Mouse (Mus musculus) right cerebral cortex, postnatal 14 days (tissue): ENCODE results near the gene Tgfbr1.
"Not testable (repeated sequence)": the region's sequence is repeated elsewhere in the genome, so short reads cannot be mapped to it uniquely, and the experiment has no call there.

Experiments used
- DNase-seq: peaks from one replicate; pipeline ENCODE4 v3.0.0; 2022

The Tgfbr1 gene

DNA sequence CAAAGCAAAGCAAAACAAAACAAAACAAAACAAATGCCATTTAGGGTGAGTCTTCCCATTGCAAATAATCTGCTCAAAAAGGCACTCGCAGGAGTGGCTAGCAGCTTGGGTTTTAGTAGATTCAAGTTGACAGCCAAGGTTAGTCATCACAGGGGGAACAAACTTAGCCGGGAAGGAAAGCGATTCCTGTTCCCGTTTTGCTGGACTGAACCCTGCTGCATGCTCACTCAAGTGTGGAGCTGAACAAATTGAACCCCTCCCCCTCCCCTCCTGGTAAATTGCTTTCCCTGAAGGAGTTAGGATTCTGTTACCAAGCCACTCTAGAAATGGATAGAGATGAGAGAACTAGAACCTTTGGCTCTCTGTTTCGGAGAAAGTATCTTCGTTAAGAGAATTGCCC is 3.3 kb upstream of the Tgfbr1 start:
- no peak for DNase-seq

DNA sequence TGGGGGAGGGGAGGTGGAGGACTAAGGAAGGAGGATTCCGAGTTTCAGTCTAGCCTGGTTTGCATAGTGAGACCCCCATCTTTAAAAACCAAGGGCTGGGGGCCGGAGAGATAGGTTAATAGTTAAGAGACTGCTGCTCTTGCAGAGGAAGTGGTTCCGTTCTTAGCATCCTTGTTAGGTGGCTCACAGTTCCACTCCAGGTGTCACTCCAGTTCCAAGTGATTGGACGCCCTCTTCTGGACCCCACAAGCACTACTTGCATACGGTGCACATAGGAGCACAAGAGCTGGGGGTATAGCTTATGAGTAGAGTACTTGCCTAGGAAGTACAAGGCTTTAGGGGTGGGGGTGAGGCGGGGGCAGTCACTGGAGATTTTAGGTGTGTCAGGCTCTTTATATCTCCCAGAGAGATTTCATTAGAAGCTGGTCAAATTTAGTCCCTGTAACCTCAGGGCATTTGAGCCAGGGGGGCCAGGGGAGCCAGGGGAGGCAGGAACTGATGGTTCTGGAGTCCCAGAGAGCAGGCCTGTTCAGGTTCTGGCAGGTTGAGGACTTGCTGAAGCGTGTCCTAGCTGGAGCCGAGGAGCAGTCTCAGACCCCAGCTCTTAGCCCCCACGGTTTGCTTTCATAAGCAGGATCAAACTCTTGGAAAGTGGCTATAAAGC is 1.5 kb upstream of the Tgfbr1 start:
- DNase-seq: peak; percentile 24

DNA sequence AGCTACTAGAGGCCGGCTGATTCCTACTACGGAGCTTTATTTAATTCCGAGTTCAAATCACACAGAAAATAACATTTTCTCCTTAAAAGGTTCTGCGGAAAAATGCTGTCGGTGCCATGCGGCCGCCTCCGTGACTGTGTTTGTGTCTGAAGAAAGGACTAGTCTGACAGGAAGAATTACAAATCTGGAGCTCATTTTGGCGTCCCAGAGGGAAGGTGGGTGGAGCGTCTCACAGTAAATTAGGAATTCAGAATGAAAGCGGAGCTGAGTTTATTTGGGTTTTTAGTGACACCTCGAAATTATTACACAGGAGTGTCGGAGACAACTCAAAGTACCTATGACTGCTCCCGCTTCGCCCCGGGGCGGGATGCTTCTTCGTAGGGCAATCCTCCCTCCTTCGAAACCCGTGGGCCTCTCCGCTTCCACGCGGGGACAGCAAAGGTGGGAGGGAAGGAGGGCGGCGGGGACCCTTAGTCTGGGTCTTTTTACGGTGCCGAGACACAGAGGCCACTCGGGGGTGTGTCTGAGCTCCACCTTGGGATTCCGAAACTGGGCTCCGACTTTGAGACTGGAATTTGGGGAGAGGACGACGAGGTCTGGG is 861 bp upstream of the Tgfbr1 start:
- DNase-seq: peak; percentile 59

DNA sequence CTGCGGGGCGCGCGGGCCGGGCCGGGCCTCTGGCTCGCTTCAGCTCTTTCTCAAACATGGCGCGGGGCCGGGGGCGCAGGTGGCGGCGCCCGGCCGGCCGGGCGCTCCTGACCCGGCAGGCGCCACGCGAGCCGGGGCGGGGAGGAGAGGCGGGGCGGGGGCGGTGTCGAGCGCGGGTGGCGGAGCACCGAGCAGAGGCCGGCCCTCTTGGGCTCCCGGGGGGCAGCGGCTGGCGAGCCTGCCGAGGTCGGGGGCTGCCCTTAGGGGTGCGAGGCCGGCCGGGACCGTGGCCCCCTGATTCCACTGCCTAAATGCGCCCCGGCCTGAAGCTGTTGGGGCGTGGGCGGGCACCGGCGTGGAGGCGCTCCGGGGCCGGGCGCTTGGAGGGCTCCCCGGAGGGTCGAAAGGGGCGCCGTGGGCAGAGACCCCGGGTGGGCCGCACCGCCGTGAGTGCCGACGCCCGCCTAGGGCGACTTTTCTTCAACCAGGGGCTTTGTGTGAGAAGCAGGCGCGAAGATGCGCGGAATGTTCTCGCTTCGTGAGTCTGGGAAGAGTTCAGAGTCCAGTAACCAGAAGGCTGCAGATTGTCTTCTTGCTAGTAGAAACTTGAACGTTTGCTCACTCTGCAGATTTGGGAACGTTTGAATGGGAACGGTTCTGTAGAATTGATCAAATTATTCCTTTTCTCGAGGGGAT is 542 bp downstream of the Tgfbr1 start:
- no peak for DNase-seq

DNA sequence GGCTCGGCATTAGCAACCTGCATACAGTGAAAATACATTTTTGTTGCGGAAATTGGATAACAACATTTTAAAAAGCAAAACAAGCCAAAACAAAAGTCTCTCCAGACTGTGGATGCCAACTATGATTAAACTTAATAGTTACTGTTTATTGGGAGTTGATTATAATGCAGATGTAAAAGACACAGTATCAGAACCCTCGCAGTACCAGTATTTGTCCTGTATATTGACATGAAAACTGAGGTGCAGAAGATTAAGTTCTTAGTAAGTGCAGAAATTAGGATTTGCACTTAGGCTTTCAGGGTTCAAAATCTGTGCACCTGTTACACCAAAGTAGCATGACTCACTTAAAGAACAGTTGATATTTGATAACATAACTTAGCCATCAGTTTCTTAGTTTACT is 1.3 kb downstream of the Tgfbr1 start:
- no peak for DNase-seq

DNA sequence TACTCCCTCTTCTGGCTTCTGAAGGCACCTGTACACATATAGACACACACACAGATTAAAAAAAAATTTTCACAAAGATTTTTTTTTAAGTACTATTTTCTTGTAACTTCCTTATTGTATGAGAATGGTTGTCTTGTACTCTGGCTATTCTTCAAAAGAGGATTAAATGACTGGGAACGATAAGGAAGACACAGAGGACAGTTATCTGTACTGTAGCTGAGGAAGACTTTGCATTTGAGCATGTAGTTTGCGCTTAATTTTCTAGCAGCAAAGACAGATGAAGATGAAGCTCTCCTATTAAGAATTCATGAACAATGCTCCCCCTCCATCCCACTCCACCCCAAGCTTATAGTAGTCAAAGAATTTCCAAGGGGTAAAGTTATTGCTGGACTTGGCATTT is 9.6 kb downstream of the Tgfbr1 start:
- no peak for DNase-seq

DNA sequence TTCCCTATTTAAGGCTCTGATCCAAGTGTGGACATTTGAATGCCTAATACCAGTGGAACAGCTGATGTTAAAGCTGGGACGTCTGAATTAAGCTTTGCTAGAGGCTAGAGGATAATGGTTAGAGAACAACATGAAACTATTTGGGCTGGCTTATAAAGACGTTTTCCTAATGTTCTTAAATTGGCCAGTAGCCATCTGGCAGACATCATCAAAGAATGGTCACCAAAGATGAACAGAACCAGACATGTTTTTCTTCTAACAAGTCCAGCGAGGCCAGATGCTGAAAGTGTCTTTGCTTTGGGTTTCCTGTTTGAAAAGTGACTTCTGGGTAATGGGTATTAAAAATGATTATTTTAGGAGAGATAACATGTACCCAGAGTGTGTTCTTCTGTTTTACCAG is 10.1 kb downstream of the Tgfbr1 start:
- no peak for DNase-seq

- DNase-seq: no peak
Observed at GRCm38 (mm10) chr4:47368717-47369116, 15.7 kb downstream of the Tgfbr1 start.

- DNase-seq: no peak
Observed at GRCm38 (mm10) chr4:47378716-47379115, 25.7 kb downstream of the Tgfbr1 start.

GRCm38 (mm10) chr4:47382426-47382825 is 29.4 kb downstream of the Tgfbr1 start:
- no peak for DNase-seq

- DNase-seq: not testable (repeated sequence)
Observed at GRCm38 (mm10) chr4:47391926-47392325, 38.9 kb downstream of the Tgfbr1 start.

GRCm38 (mm10) chr4:47396251-47396650 is 43.2 kb downstream of the Tgfbr1 start:
- no peak for DNase-seq

- DNase-seq: no peak
Observed at GRCm38 (mm10) chr4:47397951-47398687, 45.1 kb downstream of the Tgfbr1 start.

DNA sequence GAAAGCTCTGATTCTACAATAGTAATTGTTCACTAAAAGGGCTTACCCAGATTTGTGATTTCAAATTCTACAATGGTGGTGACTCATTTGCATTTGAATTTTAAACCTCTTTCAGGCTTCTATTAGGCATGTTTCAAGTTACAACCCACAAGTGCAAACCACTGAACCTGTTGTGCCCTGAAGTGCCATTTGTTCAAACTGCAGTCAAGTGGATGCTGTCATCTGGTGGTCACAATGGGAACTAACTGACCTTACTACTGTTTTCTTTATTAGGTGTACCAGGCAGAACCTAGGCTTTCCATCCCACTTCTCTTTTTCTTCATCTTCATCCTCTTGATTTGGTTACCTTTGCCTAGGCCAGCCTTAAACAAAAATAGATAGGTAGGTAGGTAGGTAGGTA is 46.8 kb downstream of the Tgfbr1 start:
- DNase-seq: no peak

- no peak for DNase-seq
Observed at GRCm38 (mm10) chr4:47400314-47400713, 47.3 kb downstream of the Tgfbr1 start.

- no peak for DNase-seq
Observed at GRCm38 (mm10) chr4:47402200-47402599, 49.2 kb downstream of the Tgfbr1 start.

DNA sequence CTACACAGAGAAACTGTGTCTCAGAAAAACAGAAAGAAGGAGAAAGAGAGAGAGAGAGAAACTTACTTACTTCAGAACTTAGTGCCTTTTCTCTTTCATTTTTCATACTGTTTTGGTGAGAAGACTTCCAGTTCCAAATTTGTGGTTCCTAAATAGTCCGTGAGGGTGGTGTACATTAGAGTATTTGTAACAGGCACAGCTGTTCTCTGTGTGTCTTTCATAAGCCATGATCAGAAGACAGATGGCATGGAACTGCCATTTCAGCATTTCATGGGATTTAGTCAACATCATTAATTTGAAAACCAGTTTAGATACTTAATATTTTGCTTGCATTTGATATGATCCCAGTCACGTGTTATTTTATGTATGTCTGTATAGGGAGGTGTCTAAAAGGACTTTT is 51.5 kb downstream of the Tgfbr1 start:
- DNase-seq: no peak

GRCm38 (mm10) chr4:47407161-47407560 is 54.1 kb downstream of the Tgfbr1 start:
- no peak for DNase-seq

DNA sequence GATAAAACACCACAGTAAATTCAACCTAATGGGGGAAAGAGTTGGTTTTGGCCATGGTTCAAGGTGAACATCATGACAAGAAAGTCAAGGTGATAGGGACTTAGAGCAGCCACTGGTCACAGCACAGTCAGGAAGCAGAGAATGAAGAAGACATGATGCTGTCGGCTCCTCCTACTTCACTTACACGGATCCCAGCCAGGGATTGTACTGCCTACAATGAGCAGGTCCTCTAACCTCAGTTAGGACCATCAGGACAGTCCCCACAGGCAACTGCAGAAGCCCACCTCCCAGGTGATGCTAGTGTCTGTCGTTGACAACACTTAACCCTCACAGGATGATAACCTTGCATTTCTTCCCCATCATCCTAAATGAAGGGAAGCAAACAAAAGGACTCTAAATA is 64.8 kb downstream of the Tgfbr1 start:
- DNase-seq: no peak

GRCm38 (mm10) chr4:47419268-47419973 is 66.4 kb downstream of the Tgfbr1 start:
- peak; percentile 25 for DNase-seq

GRCm38 (mm10) chr4:47420191-47420590 is 67.2 kb downstream of the Tgfbr1 start:
- DNase-seq: no peak

DNA sequence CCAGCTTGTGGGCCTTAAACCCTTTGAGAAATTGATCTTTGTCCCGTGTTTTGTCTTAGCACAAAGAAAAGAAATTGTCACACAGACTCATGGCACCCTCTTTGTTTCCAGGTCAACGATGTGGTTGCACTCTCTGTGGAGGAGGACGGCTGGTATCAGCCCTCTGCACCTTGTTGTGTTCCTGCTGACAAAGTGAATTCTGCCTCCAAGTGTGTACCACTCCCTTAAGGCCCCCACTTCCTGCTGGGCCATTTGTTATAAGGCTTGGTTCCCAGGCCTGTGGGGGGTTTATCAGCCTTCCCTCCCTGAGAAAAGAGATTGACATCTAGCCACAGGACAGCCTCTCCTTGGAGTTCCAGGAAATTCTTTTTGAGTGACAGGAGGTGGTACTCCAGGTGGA is 69.2 kb downstream of the Tgfbr1 start:
- no peak for DNase-seq

DNA sequence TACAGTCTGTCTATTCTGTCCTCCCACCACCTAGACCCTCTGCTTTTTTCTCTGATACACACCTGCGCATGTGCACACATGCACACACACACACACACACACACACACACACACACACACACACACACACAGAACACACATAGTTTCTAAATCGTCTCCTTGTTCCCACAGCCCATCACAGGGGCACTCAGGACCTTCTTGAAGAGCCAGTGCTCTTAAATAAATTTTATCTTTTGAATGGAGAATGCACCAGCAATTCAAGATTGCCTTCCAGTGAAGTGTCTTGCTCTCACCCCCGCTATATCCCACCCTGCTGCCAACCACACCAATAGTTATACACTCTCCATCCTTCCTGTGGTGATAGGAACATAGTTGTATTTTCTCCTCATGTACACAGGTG is 69.9 kb downstream of the Tgfbr1 start:
- no peak for DNase-seq
